Comparison of ENCODE assay signal across 1 mouse cellular context in the genomic region with DNA sequence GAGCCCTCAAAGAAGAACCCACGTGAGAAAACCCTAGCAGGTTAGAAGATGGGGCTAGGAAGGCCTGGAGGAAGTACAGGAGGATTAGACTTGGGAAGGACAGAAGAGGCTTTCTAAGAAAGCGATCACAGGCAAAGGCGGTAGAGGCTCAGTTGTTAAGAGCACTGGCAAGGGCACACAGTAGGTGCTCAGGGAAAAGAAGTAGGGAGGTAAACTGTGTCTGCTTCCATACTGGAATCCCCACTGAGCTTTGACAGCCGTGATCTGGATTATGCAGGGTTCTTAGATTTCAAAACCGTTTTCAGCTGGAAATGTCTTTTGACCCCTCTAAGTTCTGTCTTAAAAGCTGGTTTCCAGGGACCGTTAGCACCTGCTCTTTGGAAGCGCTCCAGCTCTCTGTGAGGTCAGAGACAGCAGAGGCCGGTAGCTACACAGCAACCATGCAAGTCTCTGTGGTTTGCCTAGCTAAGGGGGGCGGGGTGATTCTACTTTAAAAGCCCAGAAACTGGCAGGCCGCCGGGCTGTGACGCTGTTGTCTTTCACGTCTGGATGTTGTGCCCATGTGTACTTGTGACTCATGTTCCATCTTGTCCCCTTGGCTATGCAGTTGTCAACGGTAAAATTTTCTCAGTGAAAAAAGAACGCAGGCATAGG.
A peak's percentile ranks its signal among the peaks of the same experiment; 100 is the strongest.
TF ChIP-seq lines count a peak whose summit lies in the region.

No protein-coding gene starts in this region.

TF ChIP-seq in MEL, 35 proteins besides CTCF, POLR2A, EP300 and RAD21 (continued from another document):
- TF ChIP-seq MAZ (IDR thresholded peaks at IDR 0.05; ENCODE audit: low read depth, low read length) (peak; percentile 91), NELFE (IDR thresholded peaks at IDR 0.05; ENCODE audit: low read depth, low read length) (peak; percentile 55), USF2 (IDR thresholded peaks at IDR 0.05; ENCODE audit: borderline replicate concordance in 1 of 2, insufficient read depth in 1 of 2, low read depth in 1 of 2, low read length in 2 of 2) (no peak), ETS1 (IDR thresholded peaks at IDR 0.05; ENCODE audit: low read depth, low read length) (peak; percentile 99), MAX (IDR thresholded peaks at IDR 0.05; ENCODE audit: low read length) (peak; percentile 77), ZMIZ1 (IDR thresholded peaks at IDR 0.05; ENCODE audit: low read depth, low read length) (peak; percentile 48), ZNF384 (IDR thresholded peaks at IDR 0.05; ENCODE audit: low read depth, low read length) (peak; percentile 35; the same call in 1 of the 2 replicates), MAFK (IDR thresholded peaks at IDR 0.05; ENCODE audit: borderline replicate concordance, low read depth, low read length) (peak; percentile 68; the same call in 1 of the 2 replicates), ZKSCAN1 (IDR thresholded peaks at IDR 0.05; ENCODE audit: low read depth, low read length) (peak; percentile 96), UBTF (IDR thresholded peaks at IDR 0.05; ENCODE audit: borderline replicate concordance, insufficient read depth, low read depth, low read length) (no peak), TAL1 (IDR thresholded peaks at IDR 0.05; ENCODE audit: low read length) (no peak), TCF12 (IDR thresholded peaks at IDR 0.05; ENCODE audit: low read depth, low read length) (peak; percentile 89), TBP (IDR thresholded peaks at IDR 0.05; ENCODE audit: low read depth, low read length) (peak; percentile 77; the same call in 1 of the 2 replicates), POLR2AphosphoS2 (IDR thresholded peaks at IDR 0.05; ENCODE audit: low read length) (0 out of 2 replicates have a peak, but pooled peaks have one; percentile 64), SIN3A (IDR thresholded peaks at IDR 0.05; ENCODE audit: low read length) (peak; percentile 92), MYB (IDR thresholded peaks at IDR 0.05; ENCODE audit: low read depth, low read length) (peak; percentile 84), MXI1 (IDR thresholded peaks at IDR 0.05; ENCODE audit: low read depth, low read length) (peak; percentile 91), ZC3H11A (IDR thresholded peaks at IDR 0.05; ENCODE audit: low read depth, low read length) (peak; percentile 22; the same call in 1 of the 2 replicates), NRF1 (IDR thresholded peaks at IDR 0.05; ENCODE audit: insufficient read depth, low read depth, low read length, poor library complexity, severe bottlenecking) (no peak), HCFC1 (IDR thresholded peaks at IDR 0.05; ENCODE audit: low read depth, low read length) (peak; percentile 52; the same call in 1 of the 2 replicates), USF1 (IDR thresholded peaks at IDR 0.05; ENCODE audit: low read depth, low read length) (peak; percentile 35; the same call in 1 of the 2 replicates), RCOR1 (IDR thresholded peaks at IDR 0.05; ENCODE audit: low read depth, low read length) (peak; percentile 82), E2F4 (IDR thresholded peaks at IDR 0.05; ENCODE audit: borderline replicate concordance, low read depth, low read length) (no peak; the same call in 1 of the 2 replicates), POLR2AphosphoS5 (IDR thresholded peaks at IDR 0.05; ENCODE audit: borderline replicate concordance, low read depth, low read length) (no peak), BHLHE40 (IDR thresholded peaks at IDR 0.05; ENCODE audit: borderline replicate concordance, low read depth, low read length) (peak; percentile 62; the same call in 1 of the 2 replicates), SMC3 (IDR thresholded peaks at IDR 0.05; ENCODE audit: low read depth, low read length) (peak; percentile 13; the same call in 1 of the 2 replicates), CHD2 (IDR thresholded peaks at IDR 0.05; ENCODE audit: low read length) (peak; percentile 59), ELF1 (IDR thresholded peaks at IDR 0.05; ENCODE audit: low read depth, low read length) (peak; percentile 62; the same call in 1 of the 2 replicates)
